Mouse (Mus musculus): ENCODE measurements around the gene Gipc2. TPM values are rescaled to one million over a fixed set of nuclear protein-coding genes. Genes with fewer than 3 reads are reported as not detected.

The Gipc2 gene
- polyA plus RNA-seq, 1 experiment from 2014 or later, result 2.3 TPM

GRCm38 (mm10) chr3:152183522-152183921 is 17.5 kb upstream of the Gipc2 start:
- H3K9me3 ChIP-seq, result no peaks in the 10 kb centered on the region
- H3K9ac ChIP-seq, result no peak overlapping the region
- WGBS, result 72% methylated on average over 9 of the region's 9 CpGs
- ATAC-seq (ENCODE audit: low FRiP score, low read depth), result no peak
- peaks cover 4% of the 10 kb centered on the region; the same call in 1 of the 2 replicates for H3K4me1 ChIP-seq
- no peak overlapping the region for H3K4me3 ChIP-seq
- no peak overlapping the region for H3K4me2 ChIP-seq (replicated peaks)
- peaks cover 16% of the 10 kb centered on the region for H3K36me3 ChIP-seq
- no peaks in the 10 kb centered on the region for H3K27me3 ChIP-seq (replicated peaks)
- H3K27ac ChIP-seq, result no peak overlapping the region

- WGBS, result 89% methylated on average over 4 of the region's 4 CpGs
- H3K27ac ChIP-seq, result no peak overlapping the region
Observed at GRCm38 (mm10) chr3:152180624-152181023, 14.6 kb upstream of the Gipc2 start.

GRCm38 (mm10) chr3:152179285-152179684 is 13.3 kb upstream of the Gipc2 start:
- no peak for ATAC-seq (ENCODE audit: low FRiP score, low read depth)
- Histone ChIP-seq H3K36me3 (no peaks in the 10 kb centered on the region), H3K4me3 (no peak overlapping the region), H3K27ac (no peak overlapping the region), H3K9me3 (no peaks in the 10 kb centered on the region), H3K4me2 (replicated peaks) (no peak overlapping the region), H3K27me3 (replicated peaks) (no peaks in the 10 kb centered on the region), H3K4me1 (peaks cover 4% of the 10 kb centered on the region; the same call in 1 of the 2 replicates), H3K9ac (no peak overlapping the region)
- 13% methylated on average over 1 of the region's 1 CpGs for WGBS

More at GRCm38 (mm10) chr3:152180624-152181023, 14.6 kb upstream of the Gipc2 start:
- no peak overlapping the region for H3K4me3 ChIP-seq
- ATAC-seq (ENCODE audit: low FRiP score, low read depth), result no peak
- H3K9ac ChIP-seq, result no peak overlapping the region
- no peak overlapping the region for H3K4me2 ChIP-seq (replicated peaks)
- H3K4me1 ChIP-seq, result peaks cover 4% of the 10 kb centered on the region; the same call in 1 of the 2 replicates
- H3K9me3 ChIP-seq, result no peaks in the 10 kb centered on the region
- peaks cover 10% of the 10 kb centered on the region for H3K36me3 ChIP-seq
- no peaks in the 10 kb centered on the region for H3K27me3 ChIP-seq (replicated peaks)

- Histone ChIP-seq H3K4me2 (replicated peaks) (no peak overlapping the region), H3K36me3 (no peaks in the 10 kb centered on the region), H3K9ac (no peak overlapping the region), H3K9me3 (no peaks in the 10 kb centered on the region), H3K27me3 (replicated peaks) (no peaks in the 10 kb centered on the region), H3K4me3 (no peak overlapping the region), H3K4me1 (peaks cover 4% of the 10 kb centered on the region; the same call in 1 of the 2 replicates), H3K27ac (no peak overlapping the region)
- 78% methylated on average over 4 of the region's 4 CpGs for WGBS
- no peak for ATAC-seq (ENCODE audit: low FRiP score, low read depth)
Observed at GRCm38 (mm10) chr3:152178816-152179215, 12.8 kb upstream of the Gipc2 start.

- Histone ChIP-seq H3K27me3 (replicated peaks) (no peaks in the 10 kb centered on the region), H3K9me3 (no peaks in the 10 kb centered on the region), H3K9ac (no peak overlapping the region), H3K27ac (no peak overlapping the region), H3K4me1 (0 out of 2 replicates have a peak, but pooled peaks cover under 1% of the 10 kb centered on the region), H3K36me3 (no peaks in the 10 kb centered on the region), H3K4me2 (replicated peaks) (no peak overlapping the region), H3K4me3 (no peak overlapping the region)
- no peak for ATAC-seq (ENCODE audit: low FRiP score, low read depth)
- WGBS, result 88% methylated on average over 7 of the region's 7 CpGs
Observed at GRCm38 (mm10) chr3:152172322-152172935, 6.4 kb upstream of the Gipc2 start.

GRCm38 (mm10) chr3:152171862-152172261 is 5.8 kb upstream of the Gipc2 start:
- H3K4me1 ChIP-seq, result peaks cover 5% of the 10 kb centered on the region; the same call in 1 of the 2 replicates
- no peak overlapping the region for H3K4me3 ChIP-seq
- no peaks in the 10 kb centered on the region for H3K36me3 ChIP-seq
- no peak overlapping the region for H3K4me2 ChIP-seq (replicated peaks)
- ATAC-seq (ENCODE audit: low FRiP score, low read depth), result no peak
- H3K27ac ChIP-seq, result no peak overlapping the region
- no peak overlapping the region for H3K9ac ChIP-seq
- no peaks in the 10 kb centered on the region for H3K27me3 ChIP-seq (replicated peaks)
- no peaks in the 10 kb centered on the region for H3K9me3 ChIP-seq
- WGBS, result 72% methylated on average over 7 of the region's 7 CpGs

GRCm38 (mm10) chr3:152171236-152171635 is 5.2 kb upstream of the Gipc2 start:
- ATAC-seq (ENCODE audit: low FRiP score, low read depth), result no peak

GRCm38 (mm10) chr3:152170407-152170806 is 4.4 kb upstream of the Gipc2 start:
- Histone ChIP-seq H3K27me3 (replicated peaks) (peaks cover 9% of the 10 kb centered on the region), H3K4me1 (peaks cover 19% of the 10 kb centered on the region), H3K36me3 (no peaks in the 10 kb centered on the region), H3K9me3 (no peaks in the 10 kb centered on the region), H3K4me2 (replicated peaks) (no peak overlapping the region), H3K4me3 (no peak overlapping the region), H3K27ac (no peak overlapping the region), H3K9ac (no peak overlapping the region)
- no peak for ATAC-seq (ENCODE audit: low FRiP score, low read depth)
- WGBS, result 44% methylated on average over 1 of the region's 1 CpGs

More at GRCm38 (mm10) chr3:152171236-152171635, 5.2 kb upstream of the Gipc2 start:
- H3K9me3 ChIP-seq, result no peaks in the 10 kb centered on the region
- no peak overlapping the region for H3K4me3 ChIP-seq
- no peak overlapping the region for H3K27ac ChIP-seq
- H3K9ac ChIP-seq, result no peak overlapping the region
- no peaks in the 10 kb centered on the region for H3K36me3 ChIP-seq
- WGBS, result 93% methylated on average over 2 of the region's 2 CpGs
- peaks cover 10% of the 10 kb centered on the region; the same call in 1 of the 2 replicates for H3K4me1 ChIP-seq
- H3K27me3 ChIP-seq (replicated peaks), result 0 out of 2 replicates have a peak, but pooled peaks cover under 1% of the 10 kb centered on the region
- no peak overlapping the region for H3K4me2 ChIP-seq (replicated peaks)

GRCm38 (mm10) chr3:152168007-152168406 is 2.0 kb upstream of the Gipc2 start:
- H3K4me1 ChIP-seq, result peaks cover 20% of the 10 kb centered on the region
- peaks cover 14% of the 10 kb centered on the region for H3K27me3 ChIP-seq (replicated peaks)
- H3K9ac ChIP-seq, result no peak overlapping the region
- 96% methylated on average over 10 of the region's 10 CpGs for WGBS
- ATAC-seq (ENCODE audit: low FRiP score, low read depth), result no peak
- H3K27ac ChIP-seq, result no peak overlapping the region
- H3K4me2 ChIP-seq (replicated peaks), result no peak overlapping the region
- H3K4me3 ChIP-seq, result no peak overlapping the region
- no peaks in the 10 kb centered on the region for H3K36me3 ChIP-seq
- H3K9me3 ChIP-seq, result no peaks in the 10 kb centered on the region

- Histone ChIP-seq H3K4me3 (peak overlapping the region; percentile 18; the same call in 1 of the 2 replicates), H3K27ac (no peak overlapping the region), H3K9ac (no peak overlapping the region), H3K4me2 (replicated peaks) (peak overlapping the region; percentile 98), H3K4me1 (peaks cover 20% of the 10 kb centered on the region), H3K36me3 (no peaks in the 10 kb centered on the region), H3K9me3 (no peaks in the 10 kb centered on the region), H3K27me3 (replicated peaks) (peaks cover 14% of the 10 kb centered on the region)
- WGBS, result 12% methylated on average over 29 of the region's 29 CpGs
- ATAC-seq (ENCODE audit: low FRiP score, low read depth), result 0 out of 2 replicates have a peak, but pooled peaks have one; percentile 25
Observed at GRCm38 (mm10) chr3:152166699-152167451, 845 bp upstream of the Gipc2 start.

GRCm38 (mm10) chr3:152165351-152166098 is 505 bp downstream of the Gipc2 start:
- WGBS, result 2% methylated on average over 53 of the region's 53 CpGs
- no peak overlapping the region for H3K27ac ChIP-seq
- ATAC-seq (ENCODE audit: low FRiP score, low read depth), result peak; percentile 65

GRCm38 (mm10) chr3:152165014-152165350 is 1.0 kb downstream of the Gipc2 start:
- ATAC-seq (ENCODE audit: low FRiP score, low read depth), result no peak
- Histone ChIP-seq H3K9ac (no peak overlapping the region), H3K4me3 (peak overlapping the region; percentile 52), H3K27me3 (replicated peaks) (peaks cover 14% of the 10 kb centered on the region), H3K9me3 (no peaks in the 10 kb centered on the region), H3K27ac (no peak overlapping the region), H3K36me3 (no peaks in the 10 kb centered on the region), H3K4me2 (replicated peaks) (peak overlapping the region; percentile 98), H3K4me1 (peaks cover 20% of the 10 kb centered on the region)
- 30% methylated on average over 9 of the region's 9 CpGs for WGBS

More at GRCm38 (mm10) chr3:152165351-152166098, 505 bp downstream of the Gipc2 start:
- Histone ChIP-seq H3K4me3 (peak overlapping the region; percentile 52), H3K9me3 (no peaks in the 10 kb centered on the region), H3K9ac (peak overlapping the region; percentile 69), H3K4me1 (peaks cover 20% of the 10 kb centered on the region), H3K36me3 (no peaks in the 10 kb centered on the region), H3K27me3 (replicated peaks) (peaks cover 14% of the 10 kb centered on the region), H3K4me2 (replicated peaks) (peak overlapping the region; percentile 98)

Measured in neural tube, embryonic 12.5 days (tissue).